Mouse (Mus musculus): ENCODE data around the gene Socs3.

GRCm38 (mm10) chr11:117989241-117989640 is 19.4 kb upstream of the Socs3 start:
- TF ChIP-seq REST (IDR thresholded peaks at IDR 0.05; ENCODE audit: insufficient read depth, insufficient read length) (no peak), USF1 (IDR thresholded peaks at IDR 0.05; ENCODE audit: low read depth) (no peak), POLR2A (IDR thresholded peaks at IDR 0.05; ENCODE audit: insufficient read length, low read depth) (no peak)

Data from myocyte (in vitro differentiated cells).